Mouse (Mus musculus) gonadal fat pad, adult 2 months (tissue): Measurements from ENCODE around the gene Pask. TPM values are rescaled to one million over a fixed set of nuclear protein-coding genes. Genes with fewer than 3 reads are reported as not detected.

Experiments used
- DNase-seq: peaks from one replicate; pipeline ENCODE4 v3.0.0-alpha.2; 2012; ENCODE audit warnings: low read depth
- polyA plus RNA-seq: library from polyadenylated mRNA; depleted of rRNA; stranded (reverse); fragments of >200 nt; gene quantifications from 2 replicates; pipeline ENCODE4 v1.2.3, GENCODE M21; 2012; rRNA removed

Pask gene
- polyA plus RNA-seq, 1 experiment, result 3.0 TPM

- DNase-seq, result no peak
These were observed 53.5 kb downstream of the Pask start for GRCm38 (mm10) chr1:93289678-93290214.

DNA sequence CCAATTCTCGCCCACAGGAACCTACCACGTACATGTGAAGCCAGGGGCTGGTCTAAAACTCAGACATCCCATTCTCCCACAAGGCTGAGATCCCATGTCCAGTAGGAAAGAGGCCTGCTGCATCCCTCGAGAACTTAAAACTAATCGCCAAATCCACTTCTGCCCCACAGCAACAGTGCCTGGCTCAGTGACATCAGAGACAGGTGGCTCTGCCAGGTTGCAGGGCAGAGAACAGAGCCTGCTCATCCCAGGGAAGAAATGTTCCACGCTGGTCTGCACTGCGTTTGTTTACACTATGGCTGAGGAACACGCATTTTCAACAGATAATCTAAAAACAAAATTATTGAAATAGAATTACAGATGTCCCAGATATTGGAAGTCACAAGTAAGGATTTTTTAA lies 66.2 kb downstream of the Pask start:
- no peak for DNase-seq

- DNase-seq, result no peak
These were observed 67.7 kb downstream of the Pask start for GRCm38 (mm10) chr1:93275561-93275960.

DNA sequence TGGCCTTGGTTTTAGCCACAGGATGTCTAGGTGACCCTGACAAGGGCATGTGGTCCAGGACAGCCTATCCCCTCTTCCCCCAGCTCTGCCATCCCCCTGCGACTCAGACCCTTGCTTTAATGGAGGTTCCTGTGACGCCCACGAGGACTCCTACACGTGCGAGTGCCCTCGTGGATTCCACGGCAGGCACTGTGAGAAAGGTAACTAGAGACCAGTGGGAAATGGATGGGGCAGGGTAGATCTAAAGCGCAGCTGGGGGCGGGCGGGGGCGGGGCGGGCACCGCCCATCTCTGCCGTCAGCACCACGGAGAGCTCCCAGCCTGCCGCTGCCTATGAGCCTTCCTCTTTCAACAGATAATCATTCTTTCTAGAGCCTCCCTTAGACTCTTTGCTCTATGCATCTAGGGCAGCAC lies 70.9 kb downstream of the Pask start:
- no peak for DNase-seq

GRCm38 (mm10) chr1:93271751-93272150 lies 71.5 kb downstream of the Pask start:
- DNase-seq, result no peak

- no peak for DNase-seq
These were observed 72.6 kb downstream of the Pask start for GRCm38 (mm10) chr1:93270516-93271240.

DNA sequence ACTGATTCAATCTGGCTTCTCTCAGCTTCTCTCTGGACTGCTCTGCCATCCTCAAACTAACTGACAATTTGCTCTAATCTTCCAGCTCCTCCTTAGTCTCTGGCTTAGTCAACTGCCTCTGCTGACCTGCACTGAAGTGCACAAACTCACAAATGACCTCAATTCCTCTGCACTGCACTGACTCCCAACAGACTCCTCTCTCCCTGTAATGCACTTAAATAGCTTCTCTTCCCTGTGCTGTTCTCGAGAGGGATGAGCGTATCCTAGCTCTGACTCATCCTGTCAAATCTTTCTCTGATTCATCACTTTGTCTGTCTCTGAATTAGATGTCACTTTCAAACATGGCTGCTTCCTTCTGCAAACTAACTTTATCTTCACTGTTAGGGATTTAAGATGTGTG lies 75.0 kb downstream of the Pask start:
- no peak for DNase-seq

DNA sequence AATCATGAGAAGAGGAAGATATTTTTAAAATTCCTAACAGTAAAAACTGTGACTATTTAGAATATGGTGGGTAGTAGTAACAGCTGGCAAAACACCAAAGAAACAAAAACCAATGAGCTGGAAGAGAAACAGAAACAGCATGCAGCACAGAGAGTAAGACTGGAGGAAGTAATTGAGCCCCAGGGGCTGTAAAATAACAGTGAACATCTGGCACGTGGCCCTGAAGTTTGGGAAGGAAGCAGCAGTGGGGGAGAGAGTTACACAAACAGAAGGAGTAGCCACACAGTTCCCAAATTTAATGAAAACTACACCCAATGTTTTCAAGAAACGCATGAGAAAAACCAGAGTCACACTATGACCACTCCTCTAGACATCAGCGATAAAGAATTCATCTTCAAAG lies 76.1 kb downstream of the Pask start:
- no peak for DNase-seq

Other genes with a start within 250 kb of the Pask start
- 1.6 and 2.1 TPM in 2 replicates for gene Kif1a, start 241.5 kb downstream of the Pask start, polyA plus RNA-seq
- 0.22 TPM in 1 of 2 replicates, not detected in the other for gene Agxt, start 208.2 kb downstream of the Pask start, polyA plus RNA-seq
- 1.6 and 1.7 TPM in 2 replicates for gene 2310007B03Rik, start 182.5 kb downstream of the Pask start, polyA plus RNA-seq
- 0.81 and 1.1 TPM in 2 replicates for gene Crocc2, start 174.8 kb downstream of the Pask start, polyA plus RNA-seq
- 7.4 and 10.7 TPM in 2 replicates for gene Sned1, start 107.6 kb downstream of the Pask start, polyA plus RNA-seq
- 8.1 and 10.8 TPM in 2 replicates for gene Mterf4, start 37.6 kb downstream of the Pask start, polyA plus RNA-seq
- 4.3 and 4.6 TPM in 2 replicates for gene Ppp1r7, start 628 bp downstream of the Pask start, polyA plus RNA-seq
- 0.16 and 1.1 TPM in 2 replicates for gene Ano7, start 30.4 kb upstream of the Pask start, polyA plus RNA-seq
- 134 and 136 TPM in 2 replicates for gene Hdlbp, start 135.3 kb upstream of the Pask start, polyA plus RNA-seq
- 6.4 and 6.8 TPM in 2 replicates for gene Farp2, start 168.6 kb upstream of the Pask start, polyA plus RNA-seq